Mouse (Mus musculus): ENCODE measurements around the gene Pdxdc1.

GRCm38 (mm10) chr16:13944752-13945151, 41.8 kb upstream of the Pdxdc1 start:
- no peak for TF ChIP-seq POLR2A (IDR thresholded peaks at IDR 0.05; ENCODE audit: insufficient read depth, low read length)
- no peak for TF ChIP-seq CTCF (IDR thresholded peaks at IDR 0.05; ENCODE audit: low read depth, low read length)

All from ES-Bruce4 (cell line).